Mouse (Mus musculus): ENCODE measurements around the gene Myh7. TPM values are rescaled to one million over a fixed set of nuclear protein-coding genes. Genes with fewer than 3 reads are reported as not detected.
"Not testable (repeated sequence)": the region's sequence is repeated elsewhere in the genome, so short reads cannot be mapped to it uniquely, and the experiment has no call there.

The Myh7 gene
- polyA plus RNA-seq, 1 experiment from 2014 or later: 7.5 TPM

- Histone ChIP-seq H3K4me1 (no peaks in the 10 kb centered on the region), H3K36me3 (no peaks in the 10 kb centered on the region), H3K27ac (no peak overlapping the region), H3K9me3 (no peaks in the 10 kb centered on the region), H3K4me3 (replicated peaks) (no peak overlapping the region), H3K4me2 (no peak overlapping the region), H3K9ac (no peak overlapping the region), H3K27me3 (replicated peaks) (no peaks in the 10 kb centered on the region)
- ATAC-seq (ENCODE audit: insufficient read depth, low FRiP score, low read depth): no peak
- WGBS: 89% methylated on average over 11 of the region's 11 CpGs
Measured at GRCm38 (mm10) chr14:54963727-54964126, 30.7 kb downstream of the Myh7 start.

- Histone ChIP-seq H3K27me3 (replicated peaks) (no peaks in the 10 kb centered on the region), H3K9me3 (no peaks in the 10 kb centered on the region), H3K4me3 (replicated peaks) (no peak overlapping the region), H3K36me3 (no peaks in the 10 kb centered on the region), H3K27ac (no peak overlapping the region), H3K4me2 (no peak overlapping the region), H3K9ac (no peak overlapping the region), H3K4me1 (no peaks in the 10 kb centered on the region)
- 79% methylated on average over 7 of the region's 7 CpGs for WGBS
- no peak for ATAC-seq (ENCODE audit: insufficient read depth, low FRiP score, low read depth)
Measured at GRCm38 (mm10) chr14:54962714-54963113, 31.7 kb downstream of the Myh7 start.

GRCm38 (mm10) chr14:54961487-54961886, 32.9 kb downstream of the Myh7 start:
- no peak overlapping the region for H3K9ac ChIP-seq
- no peak overlapping the region for H3K4me3 ChIP-seq (replicated peaks)
- no peaks in the 10 kb centered on the region for H3K4me1 ChIP-seq
- no peak overlapping the region for H3K27ac ChIP-seq
- no peaks in the 10 kb centered on the region for H3K36me3 ChIP-seq
- H3K9me3 ChIP-seq: no peaks in the 10 kb centered on the region
- no peak for ATAC-seq (ENCODE audit: insufficient read depth, low FRiP score, low read depth)
- WGBS: 80% methylated on average over 5 of the region's 5 CpGs
- no peaks in the 10 kb centered on the region for H3K27me3 ChIP-seq (replicated peaks)
- H3K4me2 ChIP-seq: no peak overlapping the region

DNA sequence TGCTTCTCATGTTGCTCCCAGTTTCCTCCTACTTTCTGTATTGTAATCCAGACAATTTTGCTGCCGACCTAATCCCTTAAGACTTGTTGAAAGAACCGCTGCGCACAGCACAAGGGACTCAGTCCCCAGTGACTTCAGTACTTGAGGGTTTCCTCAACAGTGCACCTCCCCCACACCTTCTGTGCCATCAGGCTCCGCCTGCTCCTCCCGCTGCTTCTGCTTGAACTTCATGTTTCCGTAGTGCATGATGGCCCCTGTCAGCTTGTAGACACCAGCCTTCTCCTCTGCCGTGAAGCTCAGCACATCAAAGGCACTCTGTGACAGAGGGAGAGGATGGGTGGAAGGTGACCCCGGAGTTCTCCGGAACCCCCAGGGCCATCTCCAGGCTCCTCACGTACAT, 33.7 kb downstream of the Myh7 start:
- Histone ChIP-seq H3K4me3 (replicated peaks) (no peak overlapping the region), H3K27ac (no peak overlapping the region), H3K4me2 (no peak overlapping the region), H3K36me3 (no peaks in the 10 kb centered on the region), H3K4me1 (no peaks in the 10 kb centered on the region), H3K9me3 (no peaks in the 10 kb centered on the region), H3K9ac (no peak overlapping the region), H3K27me3 (replicated peaks) (no peaks in the 10 kb centered on the region)
- no peak for ATAC-seq (ENCODE audit: insufficient read depth, low FRiP score, low read depth)
- 62% methylated on average over 10 of the region's 10 CpGs for WGBS

- not testable (repeated sequence) for H3K4me3 ChIP-seq (replicated peaks); H3K27me3 ChIP-seq (replicated peaks); H3K9me3 ChIP-seq; H3K4me2 ChIP-seq; H3K36me3 ChIP-seq; H3K27ac ChIP-seq; ATAC-seq (ENCODE audit: insufficient read depth, low FRiP score, low read depth); H3K9ac ChIP-seq; H3K4me1 ChIP-seq
- WGBS: 87% methylated on average over 12 of the region's 12 CpGs
Measured at GRCm38 (mm10) chr14:54959853-54960613, 34.4 kb downstream of the Myh7 start.

GRCm38 (mm10) chr14:54959197-54959596, 35.2 kb downstream of the Myh7 start:
- WGBS: 80% methylated on average over 3 of the region's 3 CpGs
- Histone ChIP-seq H3K4me3 (replicated peaks) (no peak overlapping the region), H3K9ac (no peak overlapping the region), H3K27me3 (replicated peaks) (no peaks in the 10 kb centered on the region), H3K4me1 (no peaks in the 10 kb centered on the region), H3K9me3 (no peaks in the 10 kb centered on the region), H3K27ac (no peak overlapping the region), H3K4me2 (no peak overlapping the region), H3K36me3 (no peaks in the 10 kb centered on the region)
- ATAC-seq (ENCODE audit: insufficient read depth, low FRiP score, low read depth): no peak

DNA sequence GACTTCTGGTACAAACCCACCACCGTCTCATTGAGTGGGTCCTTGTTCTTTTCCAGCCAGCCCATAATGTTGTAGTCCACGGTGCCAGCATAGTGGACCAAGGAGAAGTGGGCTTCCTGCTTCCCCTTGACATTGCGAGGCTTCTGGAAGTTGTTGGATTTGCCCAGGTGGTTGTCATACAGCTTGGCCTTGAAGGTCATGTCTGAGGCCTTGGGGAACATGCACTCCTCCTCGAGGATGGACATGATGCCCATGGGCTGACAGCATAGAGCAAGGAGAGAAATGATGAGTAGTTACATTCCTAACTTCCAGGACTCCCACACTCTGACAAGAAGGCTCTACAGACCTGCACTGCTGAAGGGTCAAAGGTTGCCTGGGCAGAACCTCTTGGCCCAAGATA, 35.9 kb downstream of the Myh7 start:
- no peaks in the 10 kb centered on the region for H3K4me1 ChIP-seq
- H3K4me3 ChIP-seq (replicated peaks): no peak overlapping the region
- no peaks in the 10 kb centered on the region for H3K36me3 ChIP-seq
- H3K27ac ChIP-seq: no peak overlapping the region
- no peaks in the 10 kb centered on the region for H3K9me3 ChIP-seq
- H3K9ac ChIP-seq: no peak overlapping the region
- H3K4me2 ChIP-seq: no peak overlapping the region
- H3K27me3 ChIP-seq (replicated peaks): no peaks in the 10 kb centered on the region
- no peak for ATAC-seq (ENCODE audit: insufficient read depth, low FRiP score, low read depth)
- 77% methylated on average over 4 of the region's 4 CpGs for WGBS

- H3K27me3 ChIP-seq (replicated peaks): no peaks in the 10 kb centered on the region
- 80% methylated on average over 9 of the region's 9 CpGs for WGBS
- no peaks in the 10 kb centered on the region for H3K4me1 ChIP-seq
- H3K27ac ChIP-seq: no peak overlapping the region
- no peak overlapping the region for H3K4me3 ChIP-seq (replicated peaks)
- H3K9ac ChIP-seq: no peak overlapping the region
- no peak; the same call in 1 of the 2 replicates for ATAC-seq (ENCODE audit: insufficient read depth, low FRiP score, low read depth)
- H3K4me2 ChIP-seq: no peak overlapping the region
- H3K9me3 ChIP-seq: no peaks in the 10 kb centered on the region
- no peaks in the 10 kb centered on the region for H3K36me3 ChIP-seq
Measured at GRCm38 (mm10) chr14:54956533-54956932, 37.9 kb downstream of the Myh7 start.

DNA sequence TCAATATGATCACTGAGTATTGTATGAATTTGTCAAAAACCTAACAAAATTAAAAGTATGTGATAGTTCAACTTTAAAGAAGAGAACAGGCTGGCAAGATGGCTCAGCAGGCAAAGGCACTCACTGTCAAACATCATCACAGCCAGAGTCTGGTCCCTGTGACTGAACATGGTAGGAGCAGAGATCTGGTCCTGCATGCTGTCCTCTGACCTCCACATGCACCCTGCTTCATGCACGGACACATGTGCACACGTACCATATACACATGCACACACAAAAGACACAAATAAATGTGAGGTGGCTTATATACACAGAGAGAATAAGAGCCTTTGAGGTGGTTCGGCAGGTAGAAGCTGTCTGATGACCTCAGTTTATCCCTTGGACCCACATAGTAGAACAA, 38.9 kb downstream of the Myh7 start:
- Histone ChIP-seq H3K4me3 (replicated peaks) (no peak overlapping the region), H3K36me3 (no peaks in the 10 kb centered on the region), H3K27ac (no peak overlapping the region), H3K4me2 (no peak overlapping the region), H3K9me3 (no peaks in the 10 kb centered on the region), H3K4me1 (no peaks in the 10 kb centered on the region), H3K9ac (no peak overlapping the region), H3K27me3 (replicated peaks) (no peaks in the 10 kb centered on the region)
- ATAC-seq (ENCODE audit: insufficient read depth, low FRiP score, low read depth): no peak
- 77% methylated on average over 3 of the region's 3 CpGs for WGBS

GRCm38 (mm10) chr14:54954474-54954873, 40.0 kb downstream of the Myh7 start:
- ATAC-seq (ENCODE audit: insufficient read depth, low FRiP score, low read depth): no peak
- 71% methylated on average over 3 of the region's 3 CpGs for WGBS

GRCm38 (mm10) chr14:54953664-54954206, 40.7 kb downstream of the Myh7 start:
- H3K4me2 ChIP-seq: no peak overlapping the region
- H3K4me3 ChIP-seq (replicated peaks): no peak overlapping the region
- H3K27ac ChIP-seq: no peak overlapping the region
- H3K9ac ChIP-seq: no peak overlapping the region
- no peaks in the 10 kb centered on the region for H3K36me3 ChIP-seq
- ATAC-seq (ENCODE audit: insufficient read depth, low FRiP score, low read depth): no peak
- no peaks in the 10 kb centered on the region for H3K9me3 ChIP-seq
- no peaks in the 10 kb centered on the region for H3K27me3 ChIP-seq (replicated peaks)
- 90% methylated on average over 8 of the region's 8 CpGs for WGBS
- H3K4me1 ChIP-seq: no peaks in the 10 kb centered on the region

More at GRCm38 (mm10) chr14:54954474-54954873, 40.0 kb downstream of the Myh7 start:
- Histone ChIP-seq H3K9me3 (no peaks in the 10 kb centered on the region), H3K27ac (no peak overlapping the region), H3K4me3 (replicated peaks) (no peak overlapping the region), H3K27me3 (replicated peaks) (no peaks in the 10 kb centered on the region), H3K4me2 (no peak overlapping the region), H3K9ac (no peak overlapping the region), H3K4me1 (no peaks in the 10 kb centered on the region), H3K36me3 (no peaks in the 10 kb centered on the region)

DNA sequence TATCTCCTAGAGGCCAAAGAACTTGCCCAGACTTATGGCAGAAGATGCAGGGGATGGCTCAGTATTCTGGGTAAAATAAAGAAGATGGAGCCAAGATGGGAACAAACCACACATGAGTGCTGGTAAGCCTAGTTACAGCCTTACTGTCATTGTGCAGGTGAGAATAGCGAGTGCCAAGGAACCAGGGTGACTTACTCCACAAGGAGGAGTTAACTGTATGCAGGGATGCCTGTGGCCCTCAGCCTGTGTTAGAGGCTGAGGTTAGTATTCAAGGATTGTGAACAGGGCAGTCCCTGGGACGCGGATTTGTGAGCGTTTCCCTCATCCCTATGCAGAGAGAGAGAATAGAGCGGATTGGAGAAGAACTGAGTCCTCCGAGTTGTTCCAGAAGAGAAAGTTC, 42.8 kb downstream of the Myh7 start:
- no peaks in the 10 kb centered on the region for H3K4me1 ChIP-seq
- H3K9ac ChIP-seq: no peak overlapping the region
- 88% methylated on average over 6 of the region's 6 CpGs for WGBS
- H3K4me3 ChIP-seq (replicated peaks): no peak overlapping the region
- no peak for ATAC-seq (ENCODE audit: insufficient read depth, low FRiP score, low read depth)
- no peaks in the 10 kb centered on the region for H3K9me3 ChIP-seq
- H3K27me3 ChIP-seq (replicated peaks): no peaks in the 10 kb centered on the region
- H3K36me3 ChIP-seq: no peaks in the 10 kb centered on the region
- H3K4me2 ChIP-seq: no peak overlapping the region
- H3K27ac ChIP-seq: no peak overlapping the region
